Mouse (Mus musculus): Measurements from ENCODE around the gene Anapc2.

Anapc2 gene

GRCm38 (mm10) chr2:25303931-25304656 lies 31.8 kb downstream of the Anapc2 start:
- no peak for DNase-seq (ENCODE audit: low spot score in 2 of 2)

GRCm38 (mm10) chr2:25304657-25305541 lies 32.6 kb downstream of the Anapc2 start:
- DNase-seq (ENCODE audit: low spot score in 2 of 2): no peak

GRCm38 (mm10) chr2:25305587-25306359 lies 33.5 kb downstream of the Anapc2 start:
- DNase-seq (ENCODE audit: low spot score in 2 of 2): no peak

GRCm38 (mm10) chr2:25310180-25310579 lies 37.9 kb downstream of the Anapc2 start:
- no peak for DNase-seq (ENCODE audit: low spot score in 2 of 2)

GRCm38 (mm10) chr2:25310969-25311368 lies 38.7 kb downstream of the Anapc2 start:
- DNase-seq (ENCODE audit: low spot score in 2 of 2): no peak

- DNase-seq (ENCODE audit: low spot score in 2 of 2): no peak
Measured at GRCm38 (mm10) chr2:25311491-25311891, 39.2 kb downstream of the Anapc2 start.

GRCm38 (mm10) chr2:25318119-25318966 lies 46.1 kb downstream of the Anapc2 start:
- peak; percentile 66 to 68 for DNase-seq (ENCODE audit: low spot score in 2 of 2)

- peak; percentile 84 to 94 for DNase-seq (ENCODE audit: low spot score in 2 of 2)
Measured at GRCm38 (mm10) chr2:25318971-25319773, 46.9 kb downstream of the Anapc2 start, which contains the start of gene Grin1. Grin1 (minus strand) TSS chr2:25319187.

- no peak for DNase-seq (ENCODE audit: low spot score in 2 of 2)
Measured at GRCm38 (mm10) chr2:25320084-25320483, 47.8 kb downstream of the Anapc2 start.

GRCm38 (mm10) chr2:25326036-25326435 lies 53.8 kb downstream of the Anapc2 start:
- DNase-seq (ENCODE audit: low spot score in 2 of 2): no peak

- no peak for DNase-seq (ENCODE audit: low spot score in 2 of 2)
Measured at GRCm38 (mm10) chr2:25328440-25328839, 56.2 kb downstream of the Anapc2 start.

- no peak for DNase-seq (ENCODE audit: low spot score in 2 of 2)
Measured at GRCm38 (mm10) chr2:25331470-25331869, 59.2 kb downstream of the Anapc2 start.

- peak; percentile 100 for DNase-seq (ENCODE audit: low spot score in 2 of 2)
Measured at GRCm38 (mm10) chr2:25332286-25333160, 60.2 kb downstream of the Anapc2 start, which contains the start of gene Man1b1. Man1b1 (plus strand) TSS chr2:25332338.

- DNase-seq (ENCODE audit: low spot score in 2 of 2): no peak
Measured at GRCm38 (mm10) chr2:25333569-25333968, 61.3 kb downstream of the Anapc2 start.

All from frontal cortex, postnatal 36 days (tissue).